Mouse (Mus musculus): ENCODE results near the gene Gtse1.
"Not testable (repeated sequence)": the region's sequence is repeated elsewhere in the genome, so short reads cannot be mapped to it uniquely, and the experiment has no call there.

Gtse1 gene

GRCm38 (mm10) chr15:85859490-85860031 lies at the start of gene Gtse1:
Gene Gtse1, plus strand, starts transcription at chr15:85859745.
- peak; percentile 93 for DNase-seq

GRCm38 (mm10) chr15:85810462-85810805 lies 49.1 kb upstream of the Gtse1 start:
- DNase-seq: no peak

- no peak for DNase-seq
Measured at GRCm38 (mm10) chr15:85810806-85811521, 48.6 kb upstream of the Gtse1 start.

- peak; percentile 100 for DNase-seq
Measured at GRCm38 (mm10) chr15:85811535-85812277, 47.8 kb upstream of the Gtse1 start, which contains the start of gene Cdpf1. Gene Cdpf1, minus strand, starts transcription at chr15:85811697.

- DNase-seq: no peak
Measured at GRCm38 (mm10) chr15:85813428-85813827, 46.1 kb upstream of the Gtse1 start.

- DNase-seq: peak; percentile 36
Measured at GRCm38 (mm10) chr15:85821203-85822010, 38.1 kb upstream of the Gtse1 start, which contains the start of gene Pkdrej. Gene Pkdrej, minus strand, starts transcription at chr15:85821734.

- DNase-seq: no peak
Measured at GRCm38 (mm10) chr15:85822011-85822359, 37.6 kb upstream of the Gtse1 start.

- no peak for DNase-seq
Measured at GRCm38 (mm10) chr15:85826676-85827075, 32.9 kb upstream of the Gtse1 start.

- no peak for DNase-seq
Measured at GRCm38 (mm10) chr15:85828071-85828470, 31.5 kb upstream of the Gtse1 start.

- DNase-seq: no peak
Measured at GRCm38 (mm10) chr15:85829470-85829869, 30.1 kb upstream of the Gtse1 start.

- DNase-seq: peak; percentile 90
Measured at GRCm38 (mm10) chr15:85831954-85832590, 27.5 kb upstream of the Gtse1 start, which contains the start of gene Ttc38. Gene Ttc38, plus strand, starts transcription at chr15:85832306.

GRCm38 (mm10) chr15:85832599-85832998 lies 26.9 kb upstream of the Gtse1 start:
- DNase-seq: no peak

- DNase-seq: no peak
Measured at GRCm38 (mm10) chr15:85835335-85835734, 24.2 kb upstream of the Gtse1 start.

- DNase-seq: no peak
Measured at GRCm38 (mm10) chr15:85836887-85837286, 22.7 kb upstream of the Gtse1 start.

GRCm38 (mm10) chr15:85840983-85841382 lies 18.6 kb upstream of the Gtse1 start:
- DNase-seq: no peak

- DNase-seq: peak; percentile 59
Measured at GRCm38 (mm10) chr15:85841796-85842360, 17.7 kb upstream of the Gtse1 start.

GRCm38 (mm10) chr15:85845071-85845470 lies 14.5 kb upstream of the Gtse1 start:
- no peak for DNase-seq

GRCm38 (mm10) chr15:85851656-85852392 lies 7.7 kb upstream of the Gtse1 start:
- peak; percentile 43 for DNase-seq

GRCm38 (mm10) chr15:85858980-85859489 lies 510 bp upstream of the Gtse1 start:
- DNase-seq: no peak

GRCm38 (mm10) chr15:85865913-85866312 lies 6.4 kb downstream of the Gtse1 start:
- DNase-seq: not testable (repeated sequence)

- peak; percentile 70 for DNase-seq
Measured at GRCm38 (mm10) chr15:85867696-85868095, 8.2 kb downstream of the Gtse1 start.

Measured in kidney, adult 18-20 months (tissue).